Mouse (Mus musculus) neutrophil, adult 5-6 weeks (primary cell): ENCODE measurements at regions not wholly inside any gene's neighbourhood (a gene's known extent, or its start where the extent isn't known, plus 50 kb on each side); places are given as distances from the start of the nearest gene placed in this dataset.

ENCODE experiments used
- ATAC-seq: fragments of 151-379, 151-347 bp; 2 replicates; pipeline ENCODE4 v1.8.0; 2017; ENCODE audit warnings: mild to moderate bottlenecking, moderate TSS enrichment; ENCODE audit not compliant: insufficient number of reproducible peaks, poor library complexity, low FRiP score, severe bottlenecking; ENCODE audit errors: extremely low read depth

GRCm38 (mm10) chr4:56028441-56028840 lies 496.2 kb upstream of the Klf4 start:
- ATAC-seq, result no peak

- no peak for ATAC-seq
Observed at GRCm38 (mm10) chr4:56027258-56027657, 495.0 kb upstream of the Klf4 start.

- ATAC-seq, result no peak
Observed at GRCm38 (mm10) chr4:56024478-56024877, 492.2 kb upstream of the Klf4 start.

GRCm38 (mm10) chr4:56018212-56018611 lies 485.9 kb upstream of the Klf4 start:
- ATAC-seq, result no peak

GRCm38 (mm10) chr4:56015481-56015880 lies 483.2 kb upstream of the Klf4 start:
- no peak for ATAC-seq

- ATAC-seq, result no peak
Observed at GRCm38 (mm10) chr4:56008287-56008686, 476.0 kb upstream of the Klf4 start.

GRCm38 (mm10) chr4:56004227-56004626 lies 472.0 kb upstream of the Klf4 start:
- no peak for ATAC-seq

GRCm38 (mm10) chr4:56001312-56001731 lies 469.1 kb upstream of the Klf4 start:
- no peak for ATAC-seq

- no peak for ATAC-seq
Observed at GRCm38 (mm10) chr4:55984026-55984425, 451.8 kb upstream of the Klf4 start.

- ATAC-seq, result no peak
Observed at GRCm38 (mm10) chr4:55978539-55978938, 446.3 kb upstream of the Klf4 start.

GRCm38 (mm10) chr4:55976265-55976664 lies 444.0 kb upstream of the Klf4 start:
- no peak for ATAC-seq

- no peak for ATAC-seq
Observed at GRCm38 (mm10) chr4:55973706-55974105, 441.4 kb upstream of the Klf4 start.

GRCm38 (mm10) chr4:55972235-55972819 lies 440.1 kb upstream of the Klf4 start:
- no peak for ATAC-seq

GRCm38 (mm10) chr4:55960063-55960462 lies 427.8 kb upstream of the Klf4 start:
- no peak for ATAC-seq

- ATAC-seq, result no peak
Observed at GRCm38 (mm10) chr4:55953701-55954100, 421.4 kb upstream of the Klf4 start.

GRCm38 (mm10) chr4:55952220-55952619 lies 420.0 kb upstream of the Klf4 start:
- ATAC-seq, result no peak

GRCm38 (mm10) chr4:55941423-55941822 lies 409.2 kb upstream of the Klf4 start:
- ATAC-seq, result no peak

GRCm38 (mm10) chr4:55938383-55938782 lies 406.1 kb upstream of the Klf4 start:
- no peak for ATAC-seq

GRCm38 (mm10) chr4:55937833-55938232 lies 405.6 kb upstream of the Klf4 start:
- ATAC-seq, result no peak

- no peak for ATAC-seq
Observed at GRCm38 (mm10) chr4:55929141-55929782, 397.0 kb upstream of the Klf4 start.

- no peak for ATAC-seq
Observed at GRCm38 (mm10) chr4:55928670-55929069, 396.4 kb upstream of the Klf4 start.
